Mouse (Mus musculus) testis, adult 2 months (tissue): ENCODE data around the gene Scd3.

ENCODE experiments used
- CTCF ChIP-seq: fragments of 200-500 bp; IDR thresholded peaks from 2 replicates; pipeline ENCODE4 v1.5.1; 2012; ENCODE audit warnings: low read depth, mild to moderate bottlenecking, inconsistent platforms, low read length, moderate library complexity; ENCODE audit not compliant: control insufficient read depth, insufficient read depth, insufficient replicate concordance
- POLR2A ChIP-seq: fragments of 200-500 bp; IDR thresholded peaks from 2 replicates; pipeline ENCODE4 v1.6.1; 2012; ENCODE audit warnings: low read depth, mild to moderate bottlenecking, inconsistent platforms, low read length, moderate library complexity; ENCODE audit not compliant: control insufficient read depth

DNA sequence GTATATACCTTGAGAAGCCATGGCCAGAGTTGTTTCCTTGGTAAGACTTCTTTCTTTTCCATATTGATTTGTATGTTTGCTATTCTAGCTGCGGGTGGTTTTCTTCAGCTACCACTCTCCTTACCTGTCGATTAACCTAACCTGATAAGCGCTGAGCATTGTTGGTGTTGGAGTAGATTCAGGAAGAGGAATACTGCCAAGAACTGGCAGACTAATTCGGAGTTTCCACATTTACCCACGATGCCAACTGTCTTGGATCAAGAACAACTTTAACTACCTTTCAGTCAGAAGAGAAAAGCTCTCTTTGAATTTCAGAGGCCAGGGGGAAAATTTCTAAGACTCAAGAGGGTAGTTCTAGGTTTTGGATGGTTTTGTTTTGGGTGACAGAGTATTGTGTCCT, 73.8 kb downstream of the Scd3 start:
- TF ChIP-seq CTCF, result no peak
- no peak for TF ChIP-seq POLR2A
